Mouse (Mus musculus) forebrain, embryonic 16.5 days (tissue): ENCODE data around the gene Chrm5. TPM values are rescaled to one million over a fixed set of nuclear protein-coding genes. Genes with fewer than 3 reads are reported as not detected.

Experiments used
- ATAC-seq: fragments of 200-750 bp; cut with Nextera tagmentation; 2 replicates; pipeline ENCODE4 v1.8.0; 2017; ENCODE audit warnings: mild to moderate bottlenecking, moderate library complexity
- H3K27ac ChIP-seq: fragments of 300-500 bp; sonication (generic); 2 replicates; pipeline ENCODE4 v1.5.1; 2014; ENCODE audit warnings: low read length, control low read depth
- H3K27me3 ChIP-seq: fragments of 300-500 bp; sonication (generic); replicated peaks from 2 replicates; pipeline ENCODE4 v1.6.1; 2014; ENCODE audit warnings: low read length; ENCODE audit not compliant: control insufficient read depth, insufficient read depth
- H3K36me3 ChIP-seq: fragments of 300-500 bp; sonication (generic); 2 replicates; pipeline ENCODE4 v1.6.1; 2014; ENCODE audit not compliant: control insufficient read depth, insufficient read depth
- H3K4me1 ChIP-seq: fragments of 300-500 bp; sonication (generic); replicated peaks from 2 replicates; pipeline ENCODE4 v1.6.1; 2014; ENCODE audit warnings: low read length; ENCODE audit not compliant: control insufficient read depth, insufficient read depth
- H3K4me2 ChIP-seq: fragments of 300-500 bp; sonication (generic); 2 replicates; pipeline ENCODE4 v1.6.1; 2014; ENCODE audit warnings: mild to moderate bottlenecking, low read length, control low read depth
- H3K4me3 ChIP-seq: fragments of 300-500 bp; sonication (generic); replicated peaks from 2 replicates; pipeline ENCODE4 v1.5.1; 2014; ENCODE audit warnings: mild to moderate bottlenecking, low read length, control low read depth
- H3K9ac ChIP-seq: fragments of 300-500 bp; sonication (generic); replicated peaks from 2 replicates; pipeline ENCODE4 v1.6.1; 2014; ENCODE audit warnings: low read depth, low read length, control low read depth
- H3K9me3 ChIP-seq: fragments of 300-500 bp; sonication (generic); 2 replicates; pipeline ENCODE4 v1.6.1; 2016; ENCODE audit warnings: low read length; ENCODE audit not compliant: control insufficient read depth
- WGBS: fragments of 180-500 bp; shearing (Covaris S2); extraction: QIAGEN DNeasy Blood & Tissue Kit; methylation state at CpG from one replicate; pipeline ENCODE4 v1.1.7; 2014; 5-methylcytosine and 5-hydroxymethylcytosine counted together
- polyA plus RNA-seq: library from polyadenylated mRNA; unstranded; fragments of >200 nt; fragmentation: Nextera tagmentation; extraction: Ambion mirVana; gene quantifications from 2 replicates; pipeline ENCODE4 v1.2.1, GENCODE M21; 2015

Gene Chrm5
- polyA plus RNA-seq, 1 experiment from 2014 or later = 1.2 TPM

- no peaks in the 10 kb centered on the region for H3K4me1 ChIP-seq
- no peak overlapping the region for H3K4me3 ChIP-seq
- no peak overlapping the region for H3K4me2 ChIP-seq
- WGBS = 89% methylated on average over 2 of the region's 2 CpGs
- H3K27me3 ChIP-seq = no peaks in the 10 kb centered on the region
- no peaks in the 10 kb centered on the region for H3K36me3 ChIP-seq
- H3K9ac ChIP-seq = no peak overlapping the region
- H3K9me3 ChIP-seq = no peaks in the 10 kb centered on the region
- no peak overlapping the region for H3K27ac ChIP-seq
- no peak for ATAC-seq
These were observed 43.0 kb downstream of the Chrm5 start for GRCm38 (mm10) chr2:112437589-112437988.

DNA sequence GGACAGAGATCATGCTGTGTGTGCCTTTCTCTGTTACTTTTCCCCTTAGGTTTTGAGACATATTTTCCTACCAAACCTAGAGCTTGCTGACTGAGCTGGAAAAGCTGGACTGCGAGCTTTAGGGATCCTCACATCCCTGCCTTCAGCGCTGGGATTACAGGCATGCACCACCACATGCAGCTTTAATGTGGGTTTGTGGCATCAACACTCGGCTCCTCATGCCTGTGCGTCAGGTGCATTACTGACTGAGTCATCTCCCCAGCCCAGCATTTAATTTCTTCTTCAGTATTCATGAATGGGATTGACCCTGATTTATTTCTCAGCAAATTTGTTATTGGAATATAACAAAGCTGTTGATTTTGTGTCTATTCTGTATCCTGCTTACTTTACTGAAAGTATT lies 44.3 kb downstream of the Chrm5 start:
- 81% methylated on average over 4 of the region's 4 CpGs for WGBS
- Histone ChIP-seq H3K4me3 (no peak overlapping the region), H3K9ac (no peak overlapping the region)

DNA sequence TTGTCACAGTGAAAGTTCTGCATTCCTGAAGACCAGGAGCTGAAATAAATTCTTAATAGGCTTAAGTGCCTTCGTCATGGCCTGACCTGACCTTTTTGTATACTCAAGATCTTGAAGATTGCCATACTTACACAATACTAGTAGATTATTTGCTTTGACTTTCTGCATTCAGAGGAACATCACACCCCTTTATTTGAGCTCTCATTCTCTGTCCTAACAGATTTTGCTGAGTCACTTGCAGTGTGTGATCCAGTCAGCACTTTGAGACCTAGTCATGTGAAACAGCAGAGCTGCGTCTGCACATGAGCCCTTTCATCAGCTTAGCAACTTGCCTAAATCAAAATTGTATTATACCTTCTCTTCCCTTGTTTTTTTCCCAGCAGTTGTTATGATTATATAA lies 47.2 kb downstream of the Chrm5 start:
- 71% methylated on average over 2 of the region's 2 CpGs for WGBS
- H3K9ac ChIP-seq = no peak overlapping the region

More for the DNA sequence above, 44.3 kb downstream of the Chrm5 start:
- no peak for ATAC-seq
- H3K27ac ChIP-seq = no peak overlapping the region
- no peaks in the 10 kb centered on the region for H3K9me3 ChIP-seq
- H3K27me3 ChIP-seq = no peaks in the 10 kb centered on the region
- H3K4me2 ChIP-seq = no peak overlapping the region
- H3K4me1 ChIP-seq = no peaks in the 10 kb centered on the region
- no peaks in the 10 kb centered on the region for H3K36me3 ChIP-seq

GRCm38 (mm10) chr2:112432523-112432922 lies 48.0 kb downstream of the Chrm5 start:
- Histone ChIP-seq H3K4me3 (no peak overlapping the region), H3K9ac (no peak overlapping the region), H3K36me3 (no peaks in the 10 kb centered on the region), H3K27me3 (no peaks in the 10 kb centered on the region), H3K9me3 (no peaks in the 10 kb centered on the region), H3K4me1 (no peaks in the 10 kb centered on the region), H3K4me2 (no peak overlapping the region), H3K27ac (no peak overlapping the region)
- ATAC-seq = no peak
- 89% methylated on average over 2 of the region's 2 CpGs for WGBS

More for the DNA sequence above, 47.2 kb downstream of the Chrm5 start:
- no peak overlapping the region for H3K4me3 ChIP-seq
- no peaks in the 10 kb centered on the region for H3K4me1 ChIP-seq
- H3K27me3 ChIP-seq = no peaks in the 10 kb centered on the region
- no peaks in the 10 kb centered on the region for H3K9me3 ChIP-seq
- ATAC-seq = no peak
- H3K27ac ChIP-seq = no peak overlapping the region
- no peaks in the 10 kb centered on the region for H3K36me3 ChIP-seq
- H3K4me2 ChIP-seq = no peak overlapping the region

- Histone ChIP-seq H3K27me3 (no peaks in the 10 kb centered on the region), H3K4me3 (no peak overlapping the region), H3K36me3 (no peaks in the 10 kb centered on the region), H3K4me1 (no peaks in the 10 kb centered on the region), H3K9ac (no peak overlapping the region), H3K4me2 (no peak overlapping the region), H3K9me3 (no peaks in the 10 kb centered on the region), H3K27ac (no peak overlapping the region)
- ATAC-seq = no peak
- WGBS = 83% methylated on average over 5 of the region's 5 CpGs
These were observed 50.2 kb downstream of the Chrm5 start for GRCm38 (mm10) chr2:112430403-112430802.

DNA sequence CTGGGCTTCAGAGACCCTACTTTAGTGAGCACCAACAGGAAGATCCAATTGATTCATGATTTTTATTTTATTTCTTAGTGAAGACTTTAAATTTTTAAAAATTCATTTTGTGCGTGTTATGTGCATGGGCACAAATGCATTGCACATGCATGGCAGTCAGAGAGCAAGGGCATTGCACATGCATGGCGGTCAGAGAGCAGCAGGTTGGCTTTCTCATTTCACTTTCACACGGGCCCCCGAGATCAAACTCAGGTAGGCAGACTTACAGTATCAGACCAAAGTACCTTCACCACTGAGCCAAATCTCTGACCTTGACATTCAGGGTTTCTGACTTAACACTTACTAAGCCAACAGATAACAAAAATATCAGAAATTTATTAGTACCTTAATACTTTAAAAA lies 50.9 kb downstream of the Chrm5 start:
- H3K4me2 ChIP-seq = no peak overlapping the region
- no peaks in the 10 kb centered on the region for H3K9me3 ChIP-seq
- 90% methylated on average over 4 of the region's 4 CpGs for WGBS
- no peaks in the 10 kb centered on the region for H3K36me3 ChIP-seq
- H3K4me3 ChIP-seq = no peak overlapping the region
- H3K9ac ChIP-seq = no peak overlapping the region
- ATAC-seq = no peak
- H3K4me1 ChIP-seq = no peaks in the 10 kb centered on the region
- no peaks in the 10 kb centered on the region for H3K27me3 ChIP-seq
- H3K27ac ChIP-seq = no peak overlapping the region

Other genes with a start within 250 kb of the Chrm5 start
- gene Lpcat4, start 241.3 kb downstream of the Chrm5 start, polyA plus RNA-seq = 13.3 and 15.9 TPM in 2 replicates
- gene Nutm1, start 221.5 kb downstream of the Chrm5 start, polyA plus RNA-seq = not detected in 2 replicates
- gene Nop10, start 218.8 kb downstream of the Chrm5 start, polyA plus RNA-seq = 157 and 169 TPM in 2 replicates
- gene Slc12a6, start 214.9 kb downstream of the Chrm5 start, polyA plus RNA-seq = 18.5 and 20.1 TPM in 2 replicates
- not detected in 2 replicates for gene Gm21985, start 214.5 kb downstream of the Chrm5 start, polyA plus RNA-seq
- 150 and 174 TPM in 2 replicates for gene Emc4, start 112.7 kb downstream of the Chrm5 start, polyA plus RNA-seq
- gene Katnbl1, start 101.6 kb downstream of the Chrm5 start, polyA plus RNA-seq = 43.4 and 51.0 TPM in 2 replicates
- 17.2 and 18.0 TPM in 2 replicates for gene Emc7, start 25.8 kb downstream of the Chrm5 start, polyA plus RNA-seq
- gene Aven, start 12.2 kb upstream of the Chrm5 start, polyA plus RNA-seq = 1.9 and 2.2 TPM in 2 replicates